In genomic region chrX:16894377-16895175, GRCm38 (mm10) we compare ENCODE assay signal across 8 mouse cellular contexts. TPM values are rescaled to one million over a fixed set of nuclear protein-coding genes. Genes with fewer than 3 reads are reported as not detected.
DNase-seq lines count a peak whose midpoint lies in the region; ATAC-seq and TF ChIP-seq lines count a peak whose summit lies in the region.

No protein-coding gene starts in this region.

- no peak overlapping the region for H3K27ac ChIP-seq in embryonic facial prominence, embryonic 11.5 days (replicated peaks; ENCODE audit: low read depth, low read length)
- no peak overlapping the region for H3K27ac ChIP-seq in hindbrain, postnatal 0 days

- H3K27me3 ChIP-seq in embryonic facial prominence, embryonic 11.5 days (ENCODE audit: control insufficient read depth, insufficient read depth, low read length), result no peaks in the 10 kb centered on the region
- no peaks in the 10 kb centered on the region for H3K27me3 ChIP-seq in hindbrain, postnatal 0 days (ENCODE audit: insufficient read depth, low read length)

- no peaks in the 10 kb centered on the region for H3K36me3 ChIP-seq in embryonic facial prominence, embryonic 11.5 days (replicated peaks; ENCODE audit: control insufficient read depth, insufficient read depth, low read depth, low read length)
- no peaks in the 10 kb centered on the region for H3K36me3 ChIP-seq in hindbrain, postnatal 0 days (ENCODE audit: insufficient read depth, low read length)

- H3K4me2 ChIP-seq in embryonic facial prominence, embryonic 11.5 days (ENCODE audit: low read depth, low read length), result no peak overlapping the region
- H3K4me2 ChIP-seq in hindbrain, postnatal 0 days (ENCODE audit: low read depth, low read length), result no peak overlapping the region

- H3K9me3 ChIP-seq in embryonic facial prominence, embryonic 11.5 days (replicated peaks; ENCODE audit: control insufficient read depth, low read length), result no peaks in the 10 kb centered on the region
- H3K9me3 ChIP-seq in hindbrain, postnatal 0 days (ENCODE audit: low read length), result no peaks in the 10 kb centered on the region

- no peak overlapping the region for H3K4me3 ChIP-seq in embryonic facial prominence, embryonic 11.5 days (ENCODE audit: low read depth, low read length)
- H3K4me3 ChIP-seq in hindbrain, postnatal 0 days (ENCODE audit: low read length), result no peak overlapping the region

- no peak; the same call in 1 of the 2 replicates for ATAC-seq in embryonic facial prominence, embryonic 11.5 days (replicated peaks; ENCODE audit: insufficient number of reproducible peaks, low FRiP score, low TSS enrichment, low read depth)
- ATAC-seq in hindbrain, postnatal 0 days, result peak; percentile 97

- no peak overlapping the region for H3K9ac ChIP-seq in embryonic facial prominence, embryonic 11.5 days (replicated peaks; ENCODE audit: low read length)
- H3K9ac ChIP-seq in hindbrain, postnatal 0 days (replicated peaks; ENCODE audit: low read length), result no peak overlapping the region

- H3K4me1 ChIP-seq in embryonic facial prominence, embryonic 11.5 days (ENCODE audit: control insufficient read depth, insufficient read depth, low read length), result no peaks in the 10 kb centered on the region
- no peaks in the 10 kb centered on the region for H3K4me1 ChIP-seq in hindbrain, postnatal 0 days (ENCODE audit: insufficient read depth, low read length)

- peak; percentile 89 for TF ChIP-seq CTCF in hindbrain, postnatal 0 days (IDR thresholded peaks at IDR 0.05; ENCODE audit: low read depth)

- peak; percentile 41 for DNase-seq in layer of hippocampus, adult 9-11 months
- no peak for DNase-seq in layer of hippocampus, adult 9-10 months (ENCODE audit: low spot score)
- peak; percentile 76 for DNase-seq in ZHBTc4 (ENCODE audit: low read depth, low spot score)
- DNase-seq in embryonic facial prominence, embryonic 11.5 days (ENCODE audit: low spot score), result peak; percentile 69
- DNase-seq in hindbrain, postnatal 0 days (ENCODE audit: low spot score), result peak; percentile 84
- peak; percentile 64 for DNase-seq in lung, postnatal 10 days
- DNase-seq in spleen, adult 12 weeks (ENCODE audit: low spot score), result no peak
- no peak for DNase-seq in ovary, adult 18-20 months (ENCODE audit: low spot score)

- 29% methylated on average over 5 of the region's 5 CpGs for WGBS in embryonic facial prominence, embryonic 11.5 days
- 38% methylated on average over 5 of the region's 5 CpGs for WGBS in hindbrain, postnatal 0 days

RNA-seq across cellular contexts. Expression of gene Ndp, which starts 17.0 kb away (rescaled TPM):
- polyA plus RNA-seq in embryonic facial prominence, embryonic 11.5 days (2014; fragmentation: Nextera tagmentation; extraction: Ambion mirVana), result 2.5 and 2.6 TPM in 2 replicates
- total RNA-seq in hindbrain, postnatal 0 days (2014; rRNA removed), result 5.8 and 9.8 TPM in 2 replicates
- polyA plus RNA-seq in hindbrain, postnatal 0 days (2015; fragmentation: Nextera tagmentation; extraction: Ambion mirVana), result 7.5 and 7.7 TPM in 2 replicates

Comparison
In these comparisons a context has a peak if more than half of its experiments do, and no peak if none do; other contexts are left out.
1. DNase-seq: peak in layer of hippocampus, adult 9-11 months (single experiment), ZHBTc4 (single experiment), embryonic facial prominence, embryonic 11.5 days (single experiment), hindbrain, postnatal 0 days (single experiment) and lung, postnatal 10 days (single experiment); none in layer of hippocampus, adult 9-10 months (single experiment), spleen, adult 12 weeks (single experiment) and ovary, adult 18-20 months (single experiment).